Mouse (Mus musculus) erythroblast, adult 5-6 weeks (primary cell): ENCODE results near the gene Cd300ld3. TPM values are rescaled to one million over a fixed set of nuclear protein-coding genes. Genes with fewer than 3 reads are reported as not detected.
"Not testable (repeated sequence)": the region's sequence is repeated elsewhere in the genome, so short reads cannot be mapped to it uniquely, and the experiment has no call there.

Source experiments
- ATAC-seq: replicated peaks from 2 replicates; pipeline ENCODE4 v1.8.0; 2016; ENCODE audit warnings: moderate number of reproducible peaks, mild to moderate bottlenecking, moderate TSS enrichment, inconsistent platforms; ENCODE audit not compliant: poor library complexity, low FRiP score, severe bottlenecking
- total RNA-seq, 2 experiments: library from RNA; stranded (forward) in 1 of 2; stranded (reverse) in 1 of 2; fragments of 150-400 nt in 1 of 2; fragments of 200-764, 138-1000 nt in 1 of 2; gene quantifications; 2 replicates each; pipeline versions ENCODE4 v1.2.3 to v1.2.4; 2015 to 2017; ENCODE audit warnings: low replicate concordance in 2 of 2

The Cd300ld3 gene
- total RNA-seq, 2 experiments from 2014 or later = 1.7 TPM; not detected in 1

- ATAC-seq = no peak
Measured at GRCm38 (mm10) chr11:115058701-115059100, 10.5 kb upstream of the Cd300ld3 start.

- no peak for ATAC-seq
Measured at GRCm38 (mm10) chr11:115054537-115054936, 6.3 kb upstream of the Cd300ld3 start.

GRCm38 (mm10) chr11:115052991-115053390 lies 4.8 kb upstream of the Cd300ld3 start:
- no peak for ATAC-seq

- no peak for ATAC-seq
Measured at GRCm38 (mm10) chr11:115052206-115052605, 4.0 kb upstream of the Cd300ld3 start.

GRCm38 (mm10) chr11:115049282-115049895 lies 1.2 kb upstream of the Cd300ld3 start:
- ATAC-seq = no peak

GRCm38 (mm10) chr11:115037669-115038068 lies 10.5 kb downstream of the Cd300ld3 start, which contains the start of gene Cd300ld5:
Gene Cd300ld5, minus strand, starts transcription at chr11:115037769.
- ATAC-seq = not testable (repeated sequence)

- not testable (repeated sequence) for ATAC-seq
Measured at GRCm38 (mm10) chr11:115026912-115027311, 21.3 kb downstream of the Cd300ld3 start, which contains the start of gene Cd300ld4. Gene Cd300ld4, minus strand, starts transcription at chr11:115027012.

- not testable (repeated sequence) for ATAC-seq
Measured at GRCm38 (mm10) chr11:115016093-115016492, 32.1 kb downstream of the Cd300ld3 start, which contains the start of gene Cd300ld2. Gene Cd300ld2, minus strand, starts transcription at chr11:115016193.

- no peak for ATAC-seq
Measured at GRCm38 (mm10) chr11:115004070-115004469, 44.1 kb downstream of the Cd300ld3 start.

GRCm38 (mm10) chr11:115001474-115002040 lies 46.7 kb downstream of the Cd300ld3 start, which contains the start of gene Cd300c2:
Gene Cd300c2, minus strand, starts transcription at chr11:115001880.
- no peak for ATAC-seq

Other genes with a start within 250 kb of the Cd300ld3 start
- not detected in 2 replicates for gene Gpr142, start 249.5 kb downstream of the Cd300ld3 start, total RNA-seq (2015; ENCODE audit: low replicate concordance)
- gene Gpr142, start 249.5 kb downstream of the Cd300ld3 start, total RNA-seq (2017; ENCODE audit: low replicate concordance) = not detected in 2 replicates
- gene Gprc5c, start 197.3 kb downstream of the Cd300ld3 start, total RNA-seq (2015; ENCODE audit: low replicate concordance) = 0.77 TPM in 1 of 2 replicates, not detected in the other
- gene Gprc5c, start 197.3 kb downstream of the Cd300ld3 start, total RNA-seq (2017; ENCODE audit: low replicate concordance) = 0.09 TPM in 1 of 2 replicates, not detected in the other
- 3.8 and 4.8 TPM in 2 replicates for gene Cd300a, start 158.4 kb downstream of the Cd300ld3 start, total RNA-seq (2015; ENCODE audit: low replicate concordance)
- gene Cd300a, start 158.4 kb downstream of the Cd300ld3 start, total RNA-seq (2017; ENCODE audit: low replicate concordance) = 3.7 and 7.1 TPM in 2 replicates
- 9.2 and 20.9 TPM in 2 replicates for gene Cd300lb, start 114.0 kb downstream of the Cd300ld3 start, total RNA-seq (2015; ENCODE audit: low replicate concordance)
- gene Cd300lb, start 114.0 kb downstream of the Cd300ld3 start, total RNA-seq (2017; ENCODE audit: low replicate concordance) = 9.6 and 14.8 TPM in 2 replicates
- not detected in 2 replicates for gene Cd300c, start 79.3 kb downstream of the Cd300ld3 start, total RNA-seq (2015; ENCODE audit: low replicate concordance)
- gene Cd300c, start 79.3 kb downstream of the Cd300ld3 start, total RNA-seq (2017; ENCODE audit: low replicate concordance) = 0.60 and 2.2 TPM in 2 replicates
- 5.2 and 9.2 TPM in 2 replicates for gene Cd300ld, start 58.5 kb downstream of the Cd300ld3 start, total RNA-seq (2015; ENCODE audit: low replicate concordance)
- 3.1 and 5.4 TPM in 2 replicates for gene Cd300ld, start 58.5 kb downstream of the Cd300ld3 start, total RNA-seq (2017; ENCODE audit: low replicate concordance)
- 1.5 and 2.3 TPM in 2 replicates for gene Cd300c2, start 46.5 kb downstream of the Cd300ld3 start, total RNA-seq (2015; ENCODE audit: low replicate concordance)
- 1.8 and 3.4 TPM in 2 replicates for gene Cd300c2, start 46.5 kb downstream of the Cd300ld3 start, total RNA-seq (2017; ENCODE audit: low replicate concordance)
- gene Cd300ld2, start 32.2 kb downstream of the Cd300ld3 start, total RNA-seq (2015; ENCODE audit: low replicate concordance) = not detected in 2 replicates
- gene Cd300ld2, start 32.2 kb downstream of the Cd300ld3 start, total RNA-seq (2017; ENCODE audit: low replicate concordance) = not detected in 2 replicates
- gene Cd300ld4, start 21.4 kb downstream of the Cd300ld3 start, total RNA-seq (2015; ENCODE audit: low replicate concordance) = 1.7 TPM in 1 of 2 replicates, not detected in the other
- 2.1 TPM in 1 of 2 replicates, not detected in the other for gene Cd300ld4, start 21.4 kb downstream of the Cd300ld3 start, total RNA-seq (2017; ENCODE audit: low replicate concordance)
- gene Cd300ld5, start 10.6 kb downstream of the Cd300ld3 start, total RNA-seq (2015; ENCODE audit: low replicate concordance) = 1.7 TPM in 1 of 2 replicates, not detected in the other
- gene Cd300ld5, start 10.6 kb downstream of the Cd300ld3 start, total RNA-seq (2017; ENCODE audit: low replicate concordance) = not detected in 2 replicates
- gene Cd300e, start 13.8 kb upstream of the Cd300ld3 start, total RNA-seq (2015; ENCODE audit: low replicate concordance) = 2.3 and 2.7 TPM in 2 replicates
- 0.42 and 0.43 TPM in 2 replicates for gene Cd300e, start 13.8 kb upstream of the Cd300ld3 start, total RNA-seq (2017; ENCODE audit: low replicate concordance)
- 4.8 and 7.5 TPM in 2 replicates for gene Rab37, start 43.0 kb upstream of the Cd300ld3 start, total RNA-seq (2015; ENCODE audit: low replicate concordance)
- gene Rab37, start 43.0 kb upstream of the Cd300ld3 start, total RNA-seq (2017; ENCODE audit: low replicate concordance) = 3.8 and 4.3 TPM in 2 replicates
- 6.3 and 17.3 TPM in 2 replicates for gene Cd300lf, start 85.6 kb upstream of the Cd300ld3 start, total RNA-seq (2015; ENCODE audit: low replicate concordance)
- gene Cd300lf, start 85.6 kb upstream of the Cd300ld3 start, total RNA-seq (2017; ENCODE audit: low replicate concordance) = 11.3 and 13.7 TPM in 2 replicates
- 22.2 and 22.5 TPM in 2 replicates for gene Slc9a3r1, start 114.9 kb upstream of the Cd300ld3 start, total RNA-seq (2015; ENCODE audit: low replicate concordance)
- gene Slc9a3r1, start 114.9 kb upstream of the Cd300ld3 start, total RNA-seq (2017; ENCODE audit: low replicate concordance) = 17.7 and 19.1 TPM in 2 replicates
- gene Tmem104, start 139.1 kb upstream of the Cd300ld3 start, total RNA-seq (2015; ENCODE audit: low replicate concordance) = 4.6 and 5.2 TPM in 2 replicates
- 0.85 and 1.5 TPM in 2 replicates for gene Tmem104, start 139.1 kb upstream of the Cd300ld3 start, total RNA-seq (2017; ENCODE audit: low replicate concordance)
- gene Nat9, start 139.4 kb upstream of the Cd300ld3 start, total RNA-seq (2015; ENCODE audit: low replicate concordance) = 3.1 and 8.8 TPM in 2 replicates
- gene Nat9, start 139.4 kb upstream of the Cd300ld3 start, total RNA-seq (2017; ENCODE audit: low replicate concordance) = 8.8 and 10.5 TPM in 2 replicates
- not detected in 2 replicates for gene Grin2c, start 218.8 kb upstream of the Cd300ld3 start, total RNA-seq (2015; ENCODE audit: low replicate concordance)
- not detected in 2 replicates for gene Grin2c, start 218.8 kb upstream of the Cd300ld3 start, total RNA-seq (2017; ENCODE audit: low replicate concordance)
- gene Fdxr, start 228.6 kb upstream of the Cd300ld3 start, total RNA-seq (2015; ENCODE audit: low replicate concordance) = 4.2 TPM in 1 of 2 replicates, not detected in the other
- 2.9 TPM in 1 of 2 replicates, not detected in the other for gene Fdxr, start 228.6 kb upstream of the Cd300ld3 start, total RNA-seq (2017; ENCODE audit: low replicate concordance)
- gene Fads6, start 249.3 kb upstream of the Cd300ld3 start, total RNA-seq (2015; ENCODE audit: low replicate concordance) = 0.21 TPM in 1 of 2 replicates, not detected in the other
- gene Fads6, start 249.3 kb upstream of the Cd300ld3 start, total RNA-seq (2017; ENCODE audit: low replicate concordance) = 0.26 and 0.84 TPM in 2 replicates